Mouse (Mus musculus): ENCODE measurements around the gene Akna. TPM values are rescaled to one million over a fixed set of nuclear protein-coding genes. Genes with fewer than 3 reads are reported as not detected.

The Akna gene
- polyA plus RNA-seq, 1 experiment from 2014 or later, result 21.0 TPM

- H3K4me1 ChIP-seq (replicated peaks; ENCODE audit: control insufficient read depth, insufficient read depth, low read length), result peaks cover 16% of the 10 kb centered on the region
- H3K9me3 ChIP-seq (ENCODE audit: control insufficient read depth, low read length), result no peaks in the 10 kb centered on the region
- no peak overlapping the region for H3K27ac ChIP-seq (ENCODE audit: low read depth, low read length)
- H3K4me3 ChIP-seq (ENCODE audit: low read depth, low read length), result no peak overlapping the region
- H3K36me3 ChIP-seq (ENCODE audit: control insufficient read depth, insufficient read depth, low read length), result no peaks in the 10 kb centered on the region; the same call in 1 of the 2 replicates
- 91% methylated on average over 3 of the region's 3 CpGs for WGBS
- no peak overlapping the region for H3K9ac ChIP-seq (ENCODE audit: low read length)
- no peaks in the 10 kb centered on the region for H3K27me3 ChIP-seq (ENCODE audit: control insufficient read depth, insufficient read depth, low read length)
- DNase-seq (ENCODE audit: low spot score) (no peak), ATAC-seq (replicated peaks; ENCODE audit: low FRiP score) (no peak)
- no peak overlapping the region for H3K4me2 ChIP-seq (ENCODE audit: low read depth, low read length, severe bottlenecking)
Measured at GRCm38 (mm10) chr4:63385253-63385652, 17.9 kb downstream of the Akna start.

DNA sequence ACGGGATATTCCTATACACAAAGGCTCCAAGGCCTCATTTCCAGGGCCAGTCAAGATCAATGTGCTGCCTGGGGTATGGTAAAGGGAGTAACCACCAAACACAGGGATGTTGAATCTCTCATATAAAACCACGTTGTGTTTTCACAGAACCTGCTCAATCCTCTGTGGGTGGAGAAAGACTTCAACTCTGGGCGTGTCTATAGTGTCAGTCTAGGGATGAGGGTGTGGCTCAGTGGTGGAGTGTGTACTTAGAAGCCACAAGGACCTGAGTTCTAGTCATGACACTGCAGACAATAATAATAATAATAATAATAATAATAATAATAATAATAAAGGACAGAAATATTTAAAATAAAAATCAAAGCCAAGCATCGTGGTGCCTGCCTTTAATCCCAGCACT, 18.9 kb downstream of the Akna start:
- Histone ChIP-seq H3K36me3 (ENCODE audit: control insufficient read depth, insufficient read depth, low read length) (no peaks in the 10 kb centered on the region; the same call in 1 of the 2 replicates), H3K4me1 (replicated peaks; ENCODE audit: control insufficient read depth, insufficient read depth, low read length) (peaks cover 7% of the 10 kb centered on the region), H3K4me3 (ENCODE audit: low read depth, low read length) (no peak overlapping the region), H3K4me2 (ENCODE audit: low read depth, low read length, severe bottlenecking) (no peak overlapping the region), H3K27ac (ENCODE audit: low read depth, low read length) (no peak overlapping the region), H3K27me3 (ENCODE audit: control insufficient read depth, insufficient read depth, low read length) (no peaks in the 10 kb centered on the region), H3K9me3 (ENCODE audit: control insufficient read depth, low read length) (no peaks in the 10 kb centered on the region), H3K9ac (ENCODE audit: low read length) (no peak overlapping the region)
- DNase-seq (ENCODE audit: low spot score) (no peak), ATAC-seq (replicated peaks; ENCODE audit: low FRiP score) (no peak)
- WGBS, result 89% methylated on average over 4 of the region's 4 CpGs

DNA sequence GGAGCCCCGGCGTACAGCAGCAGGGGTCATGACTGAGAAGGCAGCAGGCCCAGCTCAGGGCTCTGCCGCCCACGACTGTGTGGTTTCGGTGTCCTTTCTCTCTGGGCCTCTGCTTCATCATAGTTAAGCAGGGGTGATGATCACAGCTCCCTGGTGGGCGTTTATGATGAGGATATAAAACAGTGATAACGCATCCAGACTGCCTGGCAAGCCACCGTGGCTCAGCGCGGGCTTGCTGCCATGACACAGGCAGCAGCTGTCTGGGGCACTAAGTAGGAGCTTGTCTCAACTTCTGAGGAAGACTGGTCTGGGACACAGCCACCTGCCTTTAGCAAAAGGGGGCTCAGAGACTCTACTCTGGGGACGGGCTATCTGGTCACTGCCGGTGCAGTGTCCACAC, 19.7 kb downstream of the Akna start:
- no peak overlapping the region for H3K9ac ChIP-seq (ENCODE audit: low read length)
- no peak for DNase-seq (ENCODE audit: low spot score)
- no peak overlapping the region for H3K27ac ChIP-seq (ENCODE audit: low read depth, low read length)
- H3K4me3 ChIP-seq (ENCODE audit: low read depth, low read length), result no peak overlapping the region
- ATAC-seq (replicated peaks; ENCODE audit: low FRiP score), result no peak
- WGBS, result 90% methylated on average over 12 of the region's 12 CpGs
- H3K4me1 ChIP-seq (replicated peaks; ENCODE audit: control insufficient read depth, insufficient read depth, low read length), result peaks cover under 1% of the 10 kb centered on the region; the same call in 1 of the 2 replicates
- H3K9me3 ChIP-seq (ENCODE audit: control insufficient read depth, low read length), result no peaks in the 10 kb centered on the region
- H3K36me3 ChIP-seq (ENCODE audit: control insufficient read depth, insufficient read depth, low read length), result no peaks in the 10 kb centered on the region; the same call in 1 of the 2 replicates
- H3K27me3 ChIP-seq (ENCODE audit: control insufficient read depth, insufficient read depth, low read length), result no peaks in the 10 kb centered on the region
- H3K4me2 ChIP-seq (ENCODE audit: low read depth, low read length, severe bottlenecking), result no peak overlapping the region

DNA sequence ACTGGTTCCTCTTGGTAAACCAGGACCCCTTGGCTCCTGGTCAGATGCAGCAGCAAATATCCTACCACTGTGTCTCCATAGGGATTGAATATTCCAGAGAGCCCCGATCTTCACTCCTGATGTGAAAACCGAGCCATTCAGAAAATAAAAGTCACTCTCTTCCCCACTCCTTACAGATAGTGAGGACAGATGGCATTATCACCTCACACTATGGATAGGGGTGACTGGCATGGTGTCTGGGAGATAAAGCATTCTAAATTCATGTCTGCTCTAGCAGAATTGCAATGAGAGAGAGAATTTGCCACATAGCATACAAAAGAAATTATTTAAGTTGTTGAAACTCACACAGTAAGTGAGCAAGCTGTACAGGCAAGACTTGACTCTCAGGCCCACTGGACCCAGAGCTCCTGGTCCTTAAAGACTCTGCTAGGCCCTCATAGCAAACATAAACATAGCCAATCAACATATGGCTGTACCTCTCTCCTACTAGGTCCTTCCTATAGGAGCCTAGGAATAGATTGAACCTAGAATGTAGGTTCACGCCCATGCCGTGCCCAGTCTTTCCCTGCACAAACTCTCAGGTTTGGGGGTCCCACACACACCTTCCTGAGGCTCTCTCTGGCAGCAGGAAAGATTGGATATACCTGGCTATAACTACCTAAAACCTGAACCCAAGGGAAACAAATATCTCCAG, 20.3 kb downstream of the Akna start:
- H3K9me3 ChIP-seq (ENCODE audit: control insufficient read depth, low read length), result no peaks in the 10 kb centered on the region
- no peak overlapping the region for H3K9ac ChIP-seq (ENCODE audit: low read length)
- DNase-seq (ENCODE audit: low spot score) (no peak), ATAC-seq (replicated peaks; ENCODE audit: low FRiP score) (no peak)
- no peak overlapping the region for H3K4me2 ChIP-seq (ENCODE audit: low read depth, low read length, severe bottlenecking)
- H3K4me3 ChIP-seq (ENCODE audit: low read depth, low read length), result no peak overlapping the region
- H3K36me3 ChIP-seq (ENCODE audit: control insufficient read depth, insufficient read depth, low read length), result no peaks in the 10 kb centered on the region; the same call in 1 of the 2 replicates
- no peak overlapping the region for H3K27ac ChIP-seq (ENCODE audit: low read depth, low read length)
- WGBS, result 92% methylated on average over 4 of the region's 4 CpGs
- no peaks in the 10 kb centered on the region for H3K27me3 ChIP-seq (ENCODE audit: control insufficient read depth, insufficient read depth, low read length)
- H3K4me1 ChIP-seq (replicated peaks; ENCODE audit: control insufficient read depth, insufficient read depth, low read length), result no peaks in the 10 kb centered on the region

DNA sequence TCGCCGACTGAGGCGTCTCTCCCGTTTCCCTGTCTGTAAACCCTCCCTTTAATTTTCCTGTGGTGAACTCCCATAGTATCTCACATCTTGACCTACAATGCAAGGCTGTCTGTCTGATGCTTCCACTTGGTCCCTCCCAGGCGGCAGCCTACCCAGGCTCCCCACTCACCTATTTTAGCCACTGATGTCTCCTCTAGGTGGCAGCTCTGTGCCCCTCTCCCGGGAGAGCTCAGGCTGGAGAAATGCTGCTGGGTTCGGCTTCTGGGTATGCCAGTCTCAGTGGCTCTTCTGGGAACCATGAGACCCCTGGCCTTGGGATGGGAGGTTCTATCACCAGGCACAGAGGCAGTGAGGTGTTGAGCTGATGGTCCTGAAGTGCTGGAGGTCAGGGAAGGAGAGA, 25.7 kb downstream of the Akna start:
- Histone ChIP-seq H3K27me3 (ENCODE audit: control insufficient read depth, insufficient read depth, low read length) (no peaks in the 10 kb centered on the region), H3K4me1 (replicated peaks; ENCODE audit: control insufficient read depth, insufficient read depth, low read length) (no peaks in the 10 kb centered on the region), H3K4me3 (ENCODE audit: low read depth, low read length) (no peak overlapping the region), H3K36me3 (ENCODE audit: control insufficient read depth, insufficient read depth, low read length) (peaks cover 2% of the 10 kb centered on the region; the same call in 1 of the 2 replicates), H3K9ac (ENCODE audit: low read length) (no peak overlapping the region), H3K9me3 (ENCODE audit: control insufficient read depth, low read length) (no peaks in the 10 kb centered on the region), H3K4me2 (ENCODE audit: low read depth, low read length, severe bottlenecking) (no peak overlapping the region), H3K27ac (ENCODE audit: low read depth, low read length) (no peak overlapping the region)
- DNase-seq (ENCODE audit: low spot score) (no peak), ATAC-seq (replicated peaks; ENCODE audit: low FRiP score) (no peak)
- 67% methylated on average over 7 of the region's 7 CpGs for WGBS

DNA sequence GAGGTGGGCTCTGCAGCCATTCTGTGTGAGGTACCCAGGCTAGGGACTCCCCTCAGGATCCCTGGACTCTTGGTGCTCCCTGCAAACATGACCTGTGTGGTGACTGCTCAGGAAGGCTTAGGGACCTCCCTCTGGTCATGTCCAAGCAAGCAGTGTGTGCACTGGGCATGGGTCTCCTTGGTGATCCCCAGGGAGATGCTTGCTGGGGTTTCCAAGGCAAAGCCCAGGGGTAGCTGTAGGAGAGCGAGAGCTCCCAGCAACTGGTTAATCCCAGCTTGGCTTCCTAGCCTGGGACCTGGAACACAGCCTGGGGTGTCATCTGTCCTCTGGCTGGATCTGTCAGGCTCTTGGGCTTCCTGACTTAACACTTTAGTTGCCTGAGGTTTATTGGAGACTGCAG, 27.8 kb downstream of the Akna start:
- Histone ChIP-seq H3K4me3 (ENCODE audit: low read depth, low read length) (no peak overlapping the region), H3K36me3 (ENCODE audit: control insufficient read depth, insufficient read depth, low read length) (peaks cover 2% of the 10 kb centered on the region; the same call in 1 of the 2 replicates)

DNA sequence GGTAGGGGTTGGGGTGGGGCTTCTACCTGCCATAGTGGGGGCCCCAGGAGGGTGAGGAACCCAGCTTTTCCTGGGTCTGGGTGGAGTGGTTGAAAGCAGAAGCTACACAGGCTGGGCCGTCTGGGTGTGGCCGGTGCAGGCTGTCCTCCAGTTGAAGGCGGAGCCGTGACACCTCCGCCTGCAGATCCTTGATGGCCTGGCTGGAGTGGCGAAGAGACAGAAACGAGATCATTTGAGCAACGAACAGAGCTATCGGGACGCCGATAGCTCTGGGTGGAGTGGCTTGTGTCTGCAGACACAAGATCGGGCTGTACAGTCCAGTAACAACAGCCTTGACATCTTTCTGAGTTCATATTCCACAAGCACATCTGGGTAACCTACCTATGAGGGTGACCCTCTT, 28.8 kb downstream of the Akna start:
- Histone ChIP-seq H3K9me3 (ENCODE audit: control insufficient read depth, low read length) (no peaks in the 10 kb centered on the region), H3K4me3 (ENCODE audit: low read depth, low read length) (no peak overlapping the region), H3K4me2 (ENCODE audit: low read depth, low read length, severe bottlenecking) (no peak overlapping the region), H3K36me3 (ENCODE audit: control insufficient read depth, insufficient read depth, low read length) (peaks cover 2% of the 10 kb centered on the region; the same call in 1 of the 2 replicates), H3K27ac (ENCODE audit: low read depth, low read length) (no peak overlapping the region), H3K27me3 (ENCODE audit: control insufficient read depth, insufficient read depth, low read length) (no peaks in the 10 kb centered on the region), H3K9ac (ENCODE audit: low read length) (no peak overlapping the region), H3K4me1 (replicated peaks; ENCODE audit: control insufficient read depth, insufficient read depth, low read length) (no peaks in the 10 kb centered on the region)
- WGBS, result 88% methylated on average over 12 of the region's 12 CpGs
- ATAC-seq (replicated peaks; ENCODE audit: low FRiP score) (no peak), DNase-seq (ENCODE audit: low spot score) (no peak)

More for the DNA sequence above, 27.8 kb downstream of the Akna start:
- Histone ChIP-seq H3K27ac (ENCODE audit: low read depth, low read length) (no peak overlapping the region), H3K4me1 (replicated peaks; ENCODE audit: control insufficient read depth, insufficient read depth, low read length) (no peaks in the 10 kb centered on the region), H3K27me3 (ENCODE audit: control insufficient read depth, insufficient read depth, low read length) (no peaks in the 10 kb centered on the region), H3K4me2 (ENCODE audit: low read depth, low read length, severe bottlenecking) (no peak overlapping the region), H3K9me3 (ENCODE audit: control insufficient read depth, low read length) (no peaks in the 10 kb centered on the region), H3K9ac (ENCODE audit: low read length) (no peak overlapping the region)
- ATAC-seq (replicated peaks; ENCODE audit: low FRiP score) (no peak), DNase-seq (ENCODE audit: low spot score) (no peak)
- 85% methylated on average over 1 of the region's 1 CpGs for WGBS

DNA sequence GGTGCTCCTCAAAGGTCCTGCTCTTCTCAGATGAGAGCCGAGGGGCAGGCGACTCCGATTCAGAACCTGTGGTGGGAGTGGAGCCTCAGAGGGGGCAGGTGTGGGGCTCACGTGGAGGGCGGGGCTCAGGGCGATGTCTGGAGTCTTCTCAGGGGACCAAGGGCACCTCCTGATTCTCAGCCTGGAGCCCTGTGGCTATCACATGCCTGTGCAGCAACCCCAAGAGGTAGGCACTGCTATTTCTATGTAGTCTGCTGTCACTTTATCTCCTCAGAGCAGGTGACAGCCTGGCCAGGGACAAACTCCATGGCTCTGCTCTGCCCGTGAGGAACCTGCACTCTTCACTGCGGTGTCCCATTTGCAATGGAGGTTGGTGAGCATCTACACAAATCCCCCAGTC, 29.8 kb downstream of the Akna start:
- no peak for DNase-seq (ENCODE audit: low spot score)
- WGBS, result 95% methylated on average over 8 of the region's 8 CpGs
- no peak for ATAC-seq (replicated peaks; ENCODE audit: low FRiP score)
- H3K36me3 ChIP-seq (ENCODE audit: control insufficient read depth, insufficient read depth, low read length), result peaks cover 2% of the 10 kb centered on the region; the same call in 1 of the 2 replicates
- H3K4me1 ChIP-seq (replicated peaks; ENCODE audit: control insufficient read depth, insufficient read depth, low read length), result no peaks in the 10 kb centered on the region
- H3K9ac ChIP-seq (ENCODE audit: low read length), result no peak overlapping the region
- no peak overlapping the region for H3K4me3 ChIP-seq (ENCODE audit: low read depth, low read length)
- no peak overlapping the region for H3K27ac ChIP-seq (ENCODE audit: low read depth, low read length)
- H3K4me2 ChIP-seq (ENCODE audit: low read depth, low read length, severe bottlenecking), result no peak overlapping the region
- H3K27me3 ChIP-seq (ENCODE audit: control insufficient read depth, insufficient read depth, low read length), result no peaks in the 10 kb centered on the region
- no peaks in the 10 kb centered on the region for H3K9me3 ChIP-seq (ENCODE audit: control insufficient read depth, low read length)

DNA sequence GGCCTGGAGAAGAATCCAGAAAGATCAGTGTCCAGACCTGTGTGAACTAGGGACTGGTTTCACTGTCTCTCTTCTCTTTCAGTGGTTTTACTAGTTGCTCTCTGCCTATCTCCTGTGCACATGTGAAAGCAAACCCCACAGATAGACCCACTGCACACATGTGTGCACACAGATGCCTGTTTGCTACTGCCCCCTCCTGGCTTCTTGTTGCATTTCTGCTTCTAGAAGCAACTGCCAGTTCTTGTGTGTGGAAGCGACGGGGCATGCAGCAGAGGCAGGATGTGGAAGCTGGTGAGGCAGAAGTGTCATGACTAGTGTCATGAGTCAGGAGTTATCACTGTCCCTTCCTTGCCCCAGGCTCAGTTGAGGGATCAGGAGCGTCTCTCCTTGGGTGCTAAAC, 31.3 kb downstream of the Akna start:
- Histone ChIP-seq H3K4me3 (ENCODE audit: low read depth, low read length) (no peak overlapping the region), H3K27ac (ENCODE audit: low read depth, low read length) (no peak overlapping the region), H3K9me3 (ENCODE audit: control insufficient read depth, low read length) (no peaks in the 10 kb centered on the region), H3K4me1 (replicated peaks; ENCODE audit: control insufficient read depth, insufficient read depth, low read length) (no peaks in the 10 kb centered on the region), H3K4me2 (ENCODE audit: low read depth, low read length, severe bottlenecking) (no peak overlapping the region), H3K36me3 (ENCODE audit: control insufficient read depth, insufficient read depth, low read length) (no peaks in the 10 kb centered on the region; the same call in 1 of the 2 replicates), H3K9ac (ENCODE audit: low read length) (no peak overlapping the region), H3K27me3 (ENCODE audit: control insufficient read depth, insufficient read depth, low read length) (no peaks in the 10 kb centered on the region)
- 72% methylated on average over 3 of the region's 3 CpGs for WGBS
- ATAC-seq (replicated peaks; ENCODE audit: low FRiP score) (no peak), DNase-seq (ENCODE audit: low spot score) (no peak)

All from forebrain, embryonic 11.5 days (tissue).